Mouse (Mus musculus) telencephalon, adult 2 months (tissue): ENCODE measurements around the gene Gm20388.
A peak's percentile ranks its signal among the peaks of the same experiment; 100 is the strongest.

Source experiments
- DNase-seq: peaks from one replicate; pipeline ENCODE4 v3.0.0-alpha.2; 2011; ENCODE audit warnings: low read depth, low spot score

Gene Gm20388

GRCm38 (mm10) chr8:124277951-124278910 lies 4367.6 kb downstream of the Gm20388 start:
- no peak for DNase-seq

GRCm38 (mm10) chr8:124278956-124279689 lies 4368.5 kb downstream of the Gm20388 start:
- no peak for DNase-seq

GRCm38 (mm10) chr8:124279690-124279985 lies 4369.0 kb downstream of the Gm20388 start:
- no peak for DNase-seq

- no peak for DNase-seq
Measured at GRCm38 (mm10) chr8:124281700-124282541, 4371.3 kb downstream of the Gm20388 start.

- DNase-seq, result no peak
Measured at GRCm38 (mm10) chr8:124282878-124283630, 4372.4 kb downstream of the Gm20388 start.

- DNase-seq, result no peak
Measured at GRCm38 (mm10) chr8:124283644-124284332, 4373.1 kb downstream of the Gm20388 start.

GRCm38 (mm10) chr8:124284333-124284711 lies 4373.7 kb downstream of the Gm20388 start:
- no peak for DNase-seq

GRCm38 (mm10) chr8:124284984-124285576 lies 4374.4 kb downstream of the Gm20388 start:
- no peak for DNase-seq

- DNase-seq, result peak; percentile 36
Measured at GRCm38 (mm10) chr8:124286461-124287124, 4376.0 kb downstream of the Gm20388 start.

GRCm38 (mm10) chr8:124288215-124288864 lies 4377.7 kb downstream of the Gm20388 start:
- DNase-seq, result no peak

GRCm38 (mm10) chr8:124289481-124290050 lies 4378.9 kb downstream of the Gm20388 start:
- DNase-seq, result peak; percentile 36

GRCm38 (mm10) chr8:124290911-124291691 lies 4380.5 kb downstream of the Gm20388 start:
- no peak for DNase-seq

GRCm38 (mm10) chr8:124291693-124292092 lies 4381.1 kb downstream of the Gm20388 start:
- DNase-seq, result no peak

- DNase-seq, result no peak
Measured at GRCm38 (mm10) chr8:124292965-124293364, 4382.3 kb downstream of the Gm20388 start.

GRCm38 (mm10) chr8:124294425-124294824 lies 4383.8 kb downstream of the Gm20388 start:
- DNase-seq, result no peak

- DNase-seq, result no peak
Measured at GRCm38 (mm10) chr8:124294900-124295299, 4384.3 kb downstream of the Gm20388 start.

GRCm38 (mm10) chr8:124295357-124295756 lies 4384.7 kb downstream of the Gm20388 start:
- DNase-seq, result no peak

- no peak for DNase-seq
Measured at GRCm38 (mm10) chr8:124301512-124301911, 4390.9 kb downstream of the Gm20388 start.
